Mouse (Mus musculus): Measurements from ENCODE around the gene Lsm8.

GRCm38 (mm10) chr6:18832958-18833357 lies 15.4 kb upstream of the Lsm8 start:
- TF ChIP-seq CTCF (IDR thresholded peaks at IDR 0.05; ENCODE audit: low read depth, low read length): no peak
- TF ChIP-seq POLR2A (IDR thresholded peaks at IDR 0.05; ENCODE audit: extremely low read depth, insufficient read depth, low read length): no peak
